Mouse (Mus musculus): ENCODE data around the gene Cyp19a1. TPM values are rescaled to one million over a fixed set of nuclear protein-coding genes. Genes with fewer than 3 reads are reported as not detected.

Cyp19a1 gene
- polyA plus RNA-seq, 1 experiment from 2014 or later = not detected

Other genes with a start within 250 kb of the Cyp19a1 start
- 0.11 and 0.28 TPM in 2 replicates for gene Tnfaip8l3, start 199.7 kb downstream of the Cyp19a1 start, polyA plus RNA-seq (2014; fragmentation: Nextera tagmentation; extraction: Ambion mirVana)
- gene Gldn, start 18.4 kb upstream of the Cyp19a1 start, polyA plus RNA-seq (2014; fragmentation: Nextera tagmentation; extraction: Ambion mirVana) = 0.10 and 0.16 TPM in 2 replicates
- 16.6 and 17.7 TPM in 2 replicates for gene Dmxl2, start 233.5 kb upstream of the Cyp19a1 start, polyA plus RNA-seq (2014; fragmentation: Nextera tagmentation; extraction: Ambion mirVana)

Measured in midbrain, embryonic 11.5 days (tissue).